Mouse (Mus musculus) skeletal muscle tissue, adult 2 months (tissue): ENCODE measurements around the gene Pkn3.

Experiments used
- DNase-seq: peaks from one replicate; pipeline ENCODE4 v3.0.0-alpha.2; 2012; ENCODE audit warnings: low read depth, low spot score

The Pkn3 gene

DNA sequence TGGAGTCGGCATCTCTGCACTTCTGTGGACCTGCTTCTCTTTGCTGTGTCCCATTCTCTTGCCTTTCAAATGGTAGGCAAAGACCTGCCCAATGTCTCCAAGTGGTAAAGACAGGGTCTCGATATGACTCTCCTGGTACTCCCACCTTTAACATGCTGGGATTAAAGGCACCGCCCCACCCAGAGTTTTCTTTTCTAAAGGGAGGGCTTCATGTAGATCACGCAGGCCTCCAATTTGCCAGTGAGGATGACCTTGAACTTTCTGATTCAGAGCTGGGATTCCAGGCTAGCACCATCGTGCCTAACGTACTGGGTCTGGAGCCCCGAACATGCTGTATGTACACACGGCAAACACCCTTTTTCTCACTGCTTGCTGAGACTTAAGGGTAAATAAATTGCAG lies 14.2 kb upstream of the Pkn3 start:
- no peak for DNase-seq

GRCm38 (mm10) chr2:30063791-30064190 lies 13.7 kb upstream of the Pkn3 start:
- no peak for DNase-seq

GRCm38 (mm10) chr2:30064298-30064697 lies 13.2 kb upstream of the Pkn3 start:
- DNase-seq, result no peak

- peak; percentile 96 for DNase-seq
These were observed 11.2 kb upstream of the Pkn3 start for GRCm38 (mm10) chr2:30066046-30066901.

- DNase-seq, result no peak
These were observed 10.2 kb upstream of the Pkn3 start for GRCm38 (mm10) chr2:30067031-30067888.

DNA sequence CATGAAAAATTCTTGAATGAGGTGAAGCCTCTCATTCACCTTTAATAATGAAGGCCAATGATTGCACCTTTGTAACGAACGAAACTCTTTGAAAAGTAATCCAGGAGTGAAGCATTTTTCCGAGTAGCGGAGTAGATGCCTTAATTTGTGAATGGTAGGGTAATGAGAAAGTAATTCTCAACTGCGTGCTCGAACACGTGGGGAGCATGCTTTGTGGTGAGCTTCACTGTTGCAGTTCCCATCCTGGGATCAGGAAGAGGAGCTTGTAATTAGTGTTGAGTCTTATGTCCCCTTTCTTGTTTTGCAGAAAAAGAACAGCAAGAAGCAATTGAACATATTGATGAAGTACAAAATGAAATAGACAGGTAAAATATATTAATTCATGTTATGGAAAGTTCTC lies 9.5 kb upstream of the Pkn3 start:
- no peak for DNase-seq

DNA sequence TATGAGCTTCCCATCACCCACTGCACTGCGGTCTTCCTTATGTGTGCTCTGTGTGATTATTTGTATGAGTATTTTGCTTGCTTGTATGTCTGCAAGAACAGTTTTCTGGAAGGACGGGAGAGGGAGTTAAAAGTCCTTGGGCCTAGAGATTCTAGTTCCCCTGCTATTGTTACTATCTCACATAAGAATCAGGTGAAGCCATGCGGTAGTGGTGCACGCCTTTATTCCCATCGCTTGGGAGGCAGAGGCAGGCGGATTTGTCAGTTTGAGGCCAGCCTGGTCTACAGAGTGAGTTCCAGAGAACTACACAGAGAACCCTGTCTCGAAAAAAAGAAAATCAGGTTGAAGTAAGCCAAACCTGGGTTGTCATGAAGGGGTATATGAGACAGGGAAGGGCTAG lies 4.6 kb upstream of the Pkn3 start:
- no peak for DNase-seq

- no peak for DNase-seq
These were observed 4.2 kb upstream of the Pkn3 start for GRCm38 (mm10) chr2:30073285-30073684.

- no peak for DNase-seq
These were observed 1.9 kb upstream of the Pkn3 start for GRCm38 (mm10) chr2:30075625-30076024.

- no peak for DNase-seq
These were observed 1.0 kb upstream of the Pkn3 start for GRCm38 (mm10) chr2:30076439-30076838.

DNA sequence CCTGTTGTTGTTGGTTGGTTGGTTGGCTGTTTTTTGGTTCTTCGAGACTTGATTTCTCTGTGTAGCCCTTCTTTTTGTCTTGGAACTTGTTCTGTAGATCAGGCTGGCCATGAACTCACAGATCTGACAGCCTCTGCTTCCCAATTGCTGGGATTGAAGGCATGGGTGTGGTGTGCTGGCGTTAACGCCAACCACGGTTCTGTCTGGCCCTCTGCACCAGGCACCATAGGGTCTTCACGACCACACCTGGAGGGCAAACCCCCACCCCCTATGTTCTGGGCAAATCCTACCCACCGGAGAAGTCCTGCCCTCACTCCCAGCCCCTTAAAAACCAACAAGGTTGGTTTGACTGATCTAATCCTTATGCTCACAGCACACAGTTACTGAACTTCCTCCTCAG lies 525 bp upstream of the Pkn3 start:
- DNase-seq, result no peak

GRCm38 (mm10) chr2:30078349-30078712 lies 847 bp downstream of the Pkn3 start:
- no peak for DNase-seq

- no peak for DNase-seq
These were observed 1.3 kb downstream of the Pkn3 start for GRCm38 (mm10) chr2:30078760-30079159.

DNA sequence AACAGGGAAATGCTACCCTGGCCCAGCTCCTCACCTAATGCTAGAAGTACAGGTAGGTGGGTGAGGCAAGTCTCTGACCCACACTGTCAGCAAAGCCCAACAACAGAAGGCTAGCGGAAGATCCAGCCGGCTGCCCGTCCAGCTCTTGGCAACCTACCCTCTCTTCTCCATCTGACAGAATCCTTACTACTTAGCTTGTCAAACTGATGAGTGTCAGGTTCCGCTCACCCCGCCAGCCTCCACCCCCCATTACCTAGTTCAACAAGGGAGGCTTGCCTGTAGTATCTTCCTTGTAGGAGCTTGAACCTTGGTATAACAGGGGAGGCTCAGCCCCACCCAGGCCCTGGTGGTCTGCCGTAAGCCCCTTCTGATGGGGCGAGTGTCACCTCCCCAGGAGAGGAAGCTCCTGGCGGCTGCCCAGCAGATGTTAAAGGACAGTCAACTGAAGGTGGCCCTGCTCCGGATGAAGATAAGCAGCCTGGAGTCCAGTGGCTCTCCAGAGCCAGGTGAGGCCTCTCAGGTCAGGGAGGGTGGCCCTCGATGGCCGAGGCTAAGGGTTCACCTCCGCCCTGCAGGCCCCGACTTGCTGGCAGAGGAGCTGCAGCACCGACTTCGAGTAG lies 2.8 kb downstream of the Pkn3 start:
- DNase-seq, result no peak

DNA sequence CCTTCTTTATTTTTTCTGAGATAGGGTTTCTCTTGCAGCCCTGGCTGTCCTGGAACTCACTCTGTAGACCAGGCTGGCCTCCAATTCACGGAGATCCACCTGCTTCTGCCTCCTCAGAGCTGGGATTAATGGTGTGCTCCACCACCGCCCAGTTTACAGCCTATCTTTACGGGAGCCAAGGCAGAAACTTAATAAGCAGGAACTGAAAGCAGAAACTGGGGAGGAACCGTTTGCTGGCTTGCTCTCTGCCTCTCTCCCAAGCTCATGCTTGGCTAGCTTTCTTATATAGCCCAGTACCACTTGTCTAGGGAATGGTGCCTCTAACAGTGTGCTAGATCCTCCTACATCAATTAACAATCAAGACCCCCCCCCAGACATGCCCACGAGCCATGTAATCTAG lies 6.6 kb downstream of the Pkn3 start:
- DNase-seq, result no peak

DNA sequence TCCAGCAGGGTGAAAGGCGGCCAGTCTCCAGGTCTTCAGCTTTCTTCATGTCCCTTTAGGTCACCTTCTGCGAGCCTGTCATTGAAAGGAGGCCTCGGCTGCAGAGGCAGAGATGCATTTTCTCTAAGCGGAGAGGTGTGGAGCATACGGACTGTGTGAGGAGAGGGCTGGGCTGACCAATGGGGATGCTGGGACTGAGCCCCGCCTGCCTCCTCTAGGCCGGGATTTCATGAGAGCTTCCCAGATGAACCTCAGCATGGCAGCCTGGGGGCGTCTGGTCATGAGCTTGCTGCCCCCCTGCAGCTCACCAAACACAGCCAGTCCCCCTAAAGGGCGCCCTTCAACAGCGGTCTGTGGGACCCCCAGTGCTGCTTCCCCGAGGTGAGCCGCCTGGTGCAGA lies 7.1 kb downstream of the Pkn3 start:
- no peak for DNase-seq

GRCm38 (mm10) chr2:30087310-30087709 lies 9.8 kb downstream of the Pkn3 start:
- no peak for DNase-seq

- DNase-seq, result no peak
These were observed 14.0 kb downstream of the Pkn3 start for GRCm38 (mm10) chr2:30091521-30091920.

- DNase-seq, result no peak
These were observed 14.9 kb downstream of the Pkn3 start for GRCm38 (mm10) chr2:30092280-30092918.

GRCm38 (mm10) chr2:30093471-30094207 lies 16.2 kb downstream of the Pkn3 start, which contains the start of gene Zdhhc12:
Zdhhc12 (minus strand) TSS chr2:30093648.
- DNase-seq, result peak; percentile 92

DNA sequence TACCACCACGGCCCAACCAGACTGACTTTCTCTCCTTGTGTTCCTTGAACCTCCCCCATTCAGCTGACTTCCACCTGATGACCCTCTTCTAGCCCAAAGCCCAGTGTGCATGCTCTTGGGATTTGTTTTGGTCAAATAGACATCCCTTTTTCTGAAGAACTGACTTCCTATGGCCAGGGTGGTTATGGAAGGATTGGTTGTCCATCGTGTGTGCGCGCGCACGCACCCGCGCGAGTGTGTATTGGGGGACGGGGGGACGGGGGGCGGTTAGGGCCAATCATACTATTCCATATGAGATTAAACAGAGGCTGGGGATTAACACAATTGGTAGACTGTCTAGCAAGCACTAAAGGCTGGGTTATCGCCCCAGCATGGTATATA lies 16.7 kb downstream of the Pkn3 start:
- no peak for DNase-seq
